Mouse (Mus musculus): ENCODE data around the gene Klrb1b.
A peak's percentile ranks its signal among the peaks of the same experiment; 100 is the strongest.
"Not testable (repeated sequence)": the region's sequence is repeated elsewhere in the genome, so short reads cannot be mapped to it uniquely, and the experiment has no call there.

The Klrb1b gene

DNA sequence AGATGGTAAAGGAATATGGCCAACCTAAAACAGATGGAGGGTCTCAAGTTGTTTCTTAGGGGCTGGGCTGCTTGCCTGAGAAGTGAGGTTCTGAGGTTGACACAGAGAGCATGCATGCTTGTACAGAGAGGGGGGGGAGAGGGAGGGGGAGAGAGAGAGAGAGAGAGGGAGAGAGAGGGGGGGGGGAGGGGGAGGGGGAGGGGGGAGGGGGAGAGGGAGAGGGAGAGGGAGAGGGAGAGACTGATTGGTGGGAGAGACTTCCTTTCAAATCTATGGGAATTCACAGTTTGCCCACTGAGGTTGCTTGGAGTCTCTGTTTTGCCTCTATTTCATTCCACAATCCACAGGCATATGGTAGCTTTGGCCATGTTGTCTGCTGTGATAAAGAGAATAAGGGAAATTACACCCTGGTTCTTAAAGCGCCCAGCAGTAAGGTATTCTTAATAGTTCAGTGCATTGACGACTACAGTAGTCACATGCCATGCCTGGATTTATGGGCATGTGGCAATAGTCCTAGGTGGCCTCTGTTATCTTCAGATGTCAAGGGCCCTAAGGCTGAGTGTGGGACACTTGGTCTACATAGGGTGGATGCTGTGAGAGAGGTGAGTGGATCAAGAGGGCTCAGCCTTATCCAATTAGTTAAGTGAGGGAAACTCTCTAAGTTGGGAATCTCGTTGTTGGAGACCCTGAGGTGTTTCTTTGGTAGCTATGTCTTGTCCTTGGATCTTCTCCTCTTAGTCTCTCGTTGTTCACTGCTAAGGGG, 15.4 kb upstream of the Klrb1b start:
- DNase-seq (ENCODE audit: extremely low spot score, low spot score): no peak

DNA sequence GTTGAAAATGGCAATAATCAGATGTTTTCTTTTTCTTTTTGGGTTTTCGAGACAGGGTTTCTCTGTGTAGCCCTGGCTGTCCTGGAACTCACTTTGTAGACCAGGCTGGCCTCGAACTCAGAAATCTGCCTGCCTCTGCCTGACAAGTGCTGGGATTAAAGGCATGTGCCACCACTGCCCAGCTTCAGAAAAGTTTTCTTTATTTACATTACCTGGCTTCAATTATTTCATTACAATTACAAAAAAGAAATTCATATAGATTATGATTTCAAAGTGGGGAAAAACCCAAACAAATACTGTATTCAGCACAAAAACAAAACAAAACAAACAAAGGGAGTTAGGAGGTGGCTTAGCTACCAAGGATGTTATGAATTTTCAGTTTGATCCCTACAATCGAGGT, 14.5 kb upstream of the Klrb1b start:
- not testable (repeated sequence) for DNase-seq (ENCODE audit: extremely low spot score, low spot score)

DNA sequence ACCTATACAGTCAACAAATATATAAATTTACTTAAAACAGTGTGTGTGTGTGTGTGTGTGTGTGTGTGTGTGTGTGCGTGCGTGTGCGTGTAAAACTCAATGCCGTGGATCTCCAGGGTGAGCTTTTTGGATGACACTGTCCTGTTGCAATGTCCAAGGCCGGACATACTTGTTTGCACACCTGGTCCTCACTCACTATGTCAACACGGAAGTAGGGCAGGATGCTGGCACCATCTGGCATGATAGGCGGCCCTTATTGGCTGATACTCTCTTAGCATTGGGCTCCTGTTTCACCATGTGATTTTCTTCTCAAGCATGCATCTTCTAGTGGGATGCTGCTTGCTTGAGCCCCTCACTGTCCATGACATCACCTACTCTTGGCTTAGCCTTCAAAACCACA, 13.8 kb upstream of the Klrb1b start:
- peak; percentile 23 for DNase-seq (ENCODE audit: extremely low spot score, low spot score)

DNA sequence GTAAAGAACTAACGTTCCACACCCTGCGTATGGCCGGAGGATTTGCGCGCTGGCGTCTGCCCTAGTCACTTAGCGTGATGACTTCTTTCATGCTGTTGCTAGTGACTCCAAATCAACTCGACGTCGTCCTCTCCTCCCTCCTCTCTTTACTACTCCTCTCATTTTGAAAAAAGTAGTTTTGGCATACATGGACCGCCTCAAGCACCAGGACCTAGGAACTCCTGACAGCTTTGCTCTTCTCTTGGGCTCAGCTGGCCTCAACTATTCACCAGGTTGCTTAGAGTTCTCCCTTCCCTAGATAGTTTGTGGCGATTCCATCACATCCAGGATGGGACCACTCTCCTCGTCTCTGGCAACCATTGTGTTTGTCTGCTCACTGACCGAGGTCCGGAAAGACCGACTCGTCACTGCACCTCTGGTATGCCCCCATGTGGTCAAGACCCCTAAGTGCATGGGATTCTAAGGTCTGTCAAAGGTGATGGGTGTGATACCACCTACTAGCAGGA, 13.2 kb upstream of the Klrb1b start:
- DNase-seq (ENCODE audit: extremely low spot score, low spot score): peak; percentile 85

DNA sequence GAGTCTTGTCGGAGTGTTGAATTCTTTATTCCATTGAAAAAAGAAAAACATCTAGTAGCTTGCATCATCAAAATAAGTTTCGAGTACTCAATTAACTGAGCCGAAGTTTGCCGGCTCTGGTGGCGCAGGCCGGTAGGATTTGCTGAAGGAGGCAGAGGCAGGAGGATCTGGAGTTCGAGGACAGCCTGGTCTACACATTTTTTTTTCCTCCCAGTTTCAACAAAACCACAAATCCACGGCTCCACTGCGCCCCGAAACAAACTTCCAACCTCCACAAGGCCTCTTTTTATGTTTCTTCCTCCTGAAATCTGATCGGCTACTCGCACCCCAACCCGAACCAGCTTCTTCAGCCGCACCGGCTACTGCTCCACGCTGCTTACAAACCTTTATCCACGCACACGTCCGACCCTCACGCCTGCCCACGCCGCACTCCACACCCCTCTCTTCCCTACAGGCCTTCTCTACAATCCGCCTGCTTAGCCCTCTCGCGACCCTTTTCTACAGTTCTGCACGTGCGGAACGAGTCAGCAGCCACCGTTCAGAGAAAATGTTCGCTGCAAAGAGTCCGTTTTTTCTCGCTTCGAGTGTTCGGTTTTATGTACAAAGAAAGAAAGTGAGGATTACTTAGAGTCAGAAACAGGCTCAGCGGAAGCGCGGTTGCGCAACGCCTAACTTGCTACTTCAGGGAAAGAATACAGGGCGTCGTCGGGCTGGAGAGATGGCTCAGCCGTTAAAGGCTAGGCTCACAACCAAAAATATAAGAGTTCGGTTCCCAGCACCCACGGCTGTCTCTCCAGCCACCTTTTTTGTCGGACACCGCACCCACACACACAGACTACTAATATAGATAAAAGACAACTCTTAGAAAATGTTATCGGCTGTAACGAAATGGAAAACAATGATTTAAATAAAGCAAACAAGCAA, 12.5 kb upstream of the Klrb1b start:
- peak; percentile 91 for DNase-seq (ENCODE audit: extremely low spot score, low spot score)

GRCm38 (mm10) chr6:128837454-128838341, 11.6 kb upstream of the Klrb1b start:
- peak; percentile 63 for DNase-seq (ENCODE audit: extremely low spot score, low spot score)

DNA sequence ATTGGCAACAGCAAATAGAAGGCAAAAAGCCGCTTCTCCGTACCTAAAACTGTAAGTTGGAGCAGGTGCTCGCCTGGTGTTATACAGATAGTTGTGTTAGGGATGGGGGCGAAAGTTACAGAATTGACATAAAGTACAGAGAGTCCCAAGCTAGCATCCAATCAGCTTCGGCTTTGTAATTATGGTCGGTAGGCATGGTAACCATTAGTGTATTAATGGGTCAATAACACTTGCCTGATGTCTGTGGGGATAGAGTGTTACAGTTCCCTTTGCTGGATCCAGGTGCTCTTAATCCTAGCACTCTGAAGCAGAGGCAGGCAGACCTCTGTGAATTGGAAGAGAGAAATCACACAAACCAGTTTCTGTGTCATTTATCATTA, 10.8 kb upstream of the Klrb1b start:
- DNase-seq (ENCODE audit: extremely low spot score, low spot score): no peak

GRCm38 (mm10) chr6:128836191-128836954, 10.2 kb upstream of the Klrb1b start:
- DNase-seq (ENCODE audit: extremely low spot score, low spot score): no peak

GRCm38 (mm10) chr6:128835571-128835970, 9.4 kb upstream of the Klrb1b start:
- no peak for DNase-seq (ENCODE audit: extremely low spot score, low spot score)

- no peak for DNase-seq (ENCODE audit: extremely low spot score, low spot score)
Measured at GRCm38 (mm10) chr6:128833046-128833445, 6.9 kb upstream of the Klrb1b start.

- DNase-seq (ENCODE audit: extremely low spot score, low spot score): no peak
Measured at GRCm38 (mm10) chr6:128829837-128830236, 3.7 kb upstream of the Klrb1b start.

GRCm38 (mm10) chr6:128826781-128827180, 650 bp upstream of the Klrb1b start:
- no peak for DNase-seq (ENCODE audit: extremely low spot score, low spot score)

DNA sequence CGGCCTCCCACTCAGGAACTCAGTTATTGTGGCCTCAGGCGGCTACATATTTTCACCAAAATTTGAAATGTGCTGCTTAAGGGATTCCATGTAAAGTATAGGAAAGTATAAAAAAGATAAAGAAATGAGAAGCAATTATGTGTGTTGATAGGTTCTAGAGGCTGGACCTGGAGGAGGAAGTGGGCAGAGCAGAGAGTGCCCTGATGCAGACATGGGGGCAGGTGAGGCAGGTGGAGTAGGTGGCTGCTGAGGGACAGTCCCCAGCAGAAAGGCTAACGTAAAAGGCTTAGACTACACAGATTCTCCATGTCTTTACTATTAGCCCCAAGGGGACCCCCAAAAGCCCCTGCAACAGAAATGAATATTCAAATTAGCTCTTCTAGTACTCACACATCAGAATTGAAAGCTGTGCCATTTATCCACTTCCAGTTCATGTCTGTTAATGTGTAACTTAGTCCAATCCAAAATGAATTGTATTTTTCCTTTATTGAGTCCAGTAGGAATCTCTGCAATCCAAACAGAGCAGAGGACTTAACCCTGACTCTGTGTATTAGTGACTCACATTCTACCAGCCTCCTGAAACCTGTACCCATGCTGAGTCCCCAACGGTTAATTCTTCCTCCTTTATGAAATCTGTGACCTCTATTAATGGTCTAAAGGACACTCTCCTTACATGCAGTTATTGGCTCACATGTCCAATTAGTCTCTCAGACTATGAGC, 7.9 kb downstream of the Klrb1b start:
- no peak for DNase-seq (ENCODE audit: extremely low spot score, low spot score)

DNA sequence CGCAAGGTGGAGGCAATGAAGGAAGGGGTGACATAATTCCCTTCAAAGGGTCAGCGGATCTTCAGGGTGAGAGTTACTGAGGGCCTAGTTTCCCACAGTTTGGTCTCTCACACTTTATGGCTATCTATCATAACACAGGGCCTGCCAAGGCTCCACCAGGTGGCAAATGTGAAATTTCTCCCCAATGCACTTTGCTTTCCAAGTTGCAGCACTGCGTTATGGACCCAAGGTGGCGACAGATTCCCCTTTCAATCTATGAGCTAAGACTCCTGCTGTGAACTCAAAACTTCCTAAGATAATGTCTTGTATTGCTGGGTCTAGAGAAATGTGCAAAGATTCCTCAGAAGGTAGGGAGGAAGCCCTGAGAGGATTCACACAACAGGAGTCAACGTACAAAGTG, 17.6 kb downstream of the Klrb1b start:
- no peak for DNase-seq (ENCODE audit: extremely low spot score, low spot score)

DNA sequence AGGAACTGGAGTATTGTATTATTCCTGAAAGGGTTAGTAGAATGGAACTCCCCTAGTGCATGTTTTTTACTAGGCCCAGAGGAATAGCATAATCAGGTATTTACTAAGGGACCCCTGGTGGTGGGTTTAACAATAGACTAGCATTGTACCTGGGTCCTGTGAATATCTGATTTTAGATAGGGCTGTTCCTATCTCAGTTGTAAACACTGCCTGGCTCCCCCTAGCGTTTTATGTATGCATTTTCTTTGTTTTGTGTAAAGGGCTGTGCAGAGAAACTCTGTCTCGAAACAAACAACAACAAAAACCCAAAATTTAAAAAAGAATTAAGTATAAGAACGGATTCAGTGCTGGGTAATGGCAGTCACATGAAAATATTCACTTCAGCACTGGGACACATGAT, 19.1 kb downstream of the Klrb1b start:
- no peak for DNase-seq (ENCODE audit: extremely low spot score, low spot score)

DNA sequence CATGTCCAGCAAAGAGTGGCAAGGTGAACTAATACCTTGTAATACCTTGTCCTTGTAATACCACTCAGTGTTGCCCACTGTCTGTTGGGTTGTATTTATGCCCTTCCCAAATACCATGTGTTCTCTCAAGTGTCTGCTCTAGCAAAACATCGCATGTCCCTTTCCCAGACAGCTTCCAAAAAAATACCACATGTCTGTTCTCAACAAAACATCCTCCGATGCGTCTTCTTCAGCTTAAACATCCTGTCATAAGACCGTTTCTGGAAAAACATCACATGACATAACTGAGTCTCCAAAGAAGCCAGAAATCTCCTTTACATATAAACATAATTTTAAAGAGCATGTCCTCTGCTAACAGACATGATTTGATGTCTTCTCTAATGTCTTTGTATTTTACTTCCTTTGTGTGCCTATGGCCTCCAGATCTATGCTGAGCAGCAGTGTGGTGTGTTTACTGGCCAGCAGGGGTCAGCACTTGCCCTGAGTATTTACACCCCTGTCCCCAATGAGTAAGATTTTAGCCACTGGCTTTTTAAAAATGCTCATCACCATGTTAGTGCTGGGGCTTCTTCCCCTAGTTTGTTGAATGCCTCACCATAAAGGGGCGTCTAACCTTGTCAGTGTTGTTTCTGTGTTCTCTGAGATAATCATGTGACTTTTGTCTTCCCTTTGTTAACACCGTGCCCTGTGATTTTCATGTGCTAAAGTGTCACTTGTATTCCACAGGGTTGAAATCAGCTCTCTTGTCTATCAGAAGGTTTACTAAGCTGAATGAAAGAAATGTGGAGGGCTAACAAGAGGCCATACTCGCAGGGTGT, 21.1 kb downstream of the Klrb1b start:
- peak; percentile 52 for DNase-seq (ENCODE audit: extremely low spot score, low spot score)

DNA sequence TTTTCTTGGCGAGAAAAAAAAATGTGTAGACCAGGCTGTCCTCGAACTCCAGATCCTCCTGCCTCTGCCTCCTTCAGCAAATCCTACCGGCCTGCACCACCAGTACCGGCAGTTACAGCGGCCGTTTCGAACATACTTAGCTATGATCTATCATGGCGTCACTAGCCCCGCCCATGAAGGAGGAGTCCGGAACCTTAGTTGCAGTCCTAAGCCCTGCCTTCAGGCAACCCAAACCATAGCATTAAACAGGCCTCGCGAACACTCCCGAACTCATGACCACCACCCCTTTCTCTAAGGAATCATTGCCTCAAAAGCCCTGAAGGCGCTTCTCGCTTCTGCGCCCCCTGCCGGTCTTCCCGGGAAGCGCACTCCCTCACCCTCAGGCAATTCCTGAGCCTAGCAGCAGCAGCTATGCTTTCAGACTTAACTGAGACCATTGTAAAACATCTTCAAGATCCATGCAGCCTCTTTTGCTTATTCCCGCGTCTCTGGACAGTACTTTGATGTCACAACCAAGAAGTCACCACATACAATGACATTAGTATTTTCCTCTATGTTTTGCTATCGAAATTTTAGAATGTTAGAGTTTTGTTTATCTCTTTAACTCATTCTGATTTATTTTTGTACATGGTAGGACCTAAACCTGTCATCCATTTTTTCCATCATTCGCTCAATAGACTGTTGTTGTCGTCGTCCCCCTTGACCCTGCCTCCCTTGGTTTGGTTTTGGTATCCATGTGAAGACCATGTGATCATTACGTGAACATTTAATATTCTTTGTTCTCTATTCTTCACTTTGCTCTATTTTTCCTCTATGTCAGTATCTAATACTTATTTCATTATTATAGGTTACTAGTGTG, 22.9 kb downstream of the Klrb1b start:
- DNase-seq (ENCODE audit: extremely low spot score, low spot score): peak; percentile 100

GRCm38 (mm10) chr6:128802557-128802956, 23.6 kb downstream of the Klrb1b start:
- no peak for DNase-seq (ENCODE audit: extremely low spot score, low spot score)
